Mouse (Mus musculus) hindbrain, embryonic 15.5 days (tissue): Measurements from ENCODE around the gene Ppm1l. TPM values are rescaled to one million over a fixed set of nuclear protein-coding genes. Genes with fewer than 3 reads are reported as not detected.
"Not testable (repeated sequence)": the region's sequence is repeated elsewhere in the genome, so short reads cannot be mapped to it uniquely, and the experiment has no call there.

Experiments used
- ATAC-seq: fragments of 200-750 bp; cut with Nextera tagmentation; 2 replicates; pipeline ENCODE4 v1.8.0; 2017; ENCODE audit warnings: low read depth, moderate number of reproducible peaks, moderate TSS enrichment; ENCODE audit not compliant: low FRiP score
- H3K27ac ChIP-seq: fragments of 300-500 bp; sonication (generic); replicated peaks from 2 replicates; pipeline ENCODE4 v1.5.1; 2015; ENCODE audit warnings: mild to moderate bottlenecking, inconsistent platforms
- H3K27me3 ChIP-seq: fragments of 300-500 bp; sonication (generic); 2 replicates; pipeline ENCODE4 v1.6.1; 2015; ENCODE audit warnings: control low read depth, inconsistent platforms
- H3K36me3 ChIP-seq: fragments of 300-500 bp; sonication (generic); 2 replicates; pipeline ENCODE4 v1.6.1; 2015; ENCODE audit warnings: control low read depth, inconsistent platforms
- H3K4me1 ChIP-seq: fragments of 300-500 bp; sonication (generic); replicated peaks from 2 replicates; pipeline ENCODE4 v1.6.1; 2015; ENCODE audit warnings: control low read depth, inconsistent platforms
- H3K4me2 ChIP-seq: fragments of 300-500 bp; sonication (generic); 2 replicates; pipeline ENCODE4 v1.6.1; 2015; ENCODE audit warnings: moderate library complexity, mild to moderate bottlenecking, inconsistent platforms
- H3K4me3 ChIP-seq: fragments of 300-500 bp; sonication (generic); 2 replicates; pipeline ENCODE4 v1.5.1; 2015; ENCODE audit warnings: mild to moderate bottlenecking, inconsistent platforms
- H3K9ac ChIP-seq: fragments of 300-500 bp; sonication (generic); 2 replicates; pipeline ENCODE4 v1.6.1; 2015; ENCODE audit warnings: inconsistent platforms
- H3K9me3 ChIP-seq: fragments of 300-500 bp; sonication (generic); 2 replicates; pipeline ENCODE4 v1.6.1; 2016; ENCODE audit warnings: control low read depth, inconsistent platforms
- WGBS: fragments of 180-500 bp; shearing (Covaris S2); methylation state at CpG from one replicate; pipeline ENCODE4 v1.1.7; 2015; 5-methylcytosine and 5-hydroxymethylcytosine counted together
- polyA plus RNA-seq: library from polyadenylated mRNA; unstranded; fragments of >200 nt; fragmentation: Nextera tagmentation; extraction: Ambion mirVana; gene quantifications from 2 replicates; pipeline ENCODE4 v1.2.1, GENCODE M21; 2015

Gene Ppm1l
- polyA plus RNA-seq, 1 experiment from 2014 or later = 22.5 TPM

GRCm38 (mm10) chr3:69391834-69392233 lies 75.2 kb downstream of the Ppm1l start:
- H3K9ac ChIP-seq, H3K4me1 ChIP-seq, H3K9me3 ChIP-seq, ATAC-seq, H3K27ac ChIP-seq, H3K27me3 ChIP-seq, H3K4me3 ChIP-seq, H3K36me3 ChIP-seq, H3K4me2 ChIP-seq: not testable (repeated sequence)
- 88% methylated on average over 10 of the region's 10 CpGs for WGBS

DNA sequence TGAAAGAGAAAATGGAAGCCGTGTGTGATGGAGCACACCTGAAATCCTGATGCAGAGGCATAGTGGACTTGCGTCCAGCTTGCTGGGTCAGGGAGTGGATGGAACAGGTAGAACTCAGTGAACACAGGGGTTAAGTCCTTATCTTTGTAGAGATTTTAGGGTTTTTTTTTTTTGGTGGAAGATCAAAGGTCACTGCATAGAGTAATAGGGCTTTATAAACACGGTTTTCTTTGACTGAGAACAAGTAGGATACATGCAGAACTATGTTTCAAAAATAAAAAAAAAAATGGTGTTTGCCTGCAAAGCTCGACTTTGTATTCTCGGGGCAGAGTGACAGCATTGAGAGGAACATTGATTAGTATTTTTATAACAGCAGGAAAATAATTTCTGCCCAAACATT lies 75.6 kb downstream of the Ppm1l start:
- no peak overlapping the region for H3K27ac ChIP-seq
- no peak overlapping the region for H3K9ac ChIP-seq
- no peaks in the 10 kb centered on the region for H3K9me3 ChIP-seq
- no peaks in the 10 kb centered on the region for H3K36me3 ChIP-seq
- no peak for ATAC-seq
- 0 out of 2 replicates have a peak, but pooled peaks cover 4% of the 10 kb centered on the region for H3K4me1 ChIP-seq
- no peaks in the 10 kb centered on the region for H3K27me3 ChIP-seq
- no peak overlapping the region for H3K4me3 ChIP-seq
- WGBS = 81% methylated on average over 5 of the region's 5 CpGs
- H3K4me2 ChIP-seq = no peak overlapping the region

DNA sequence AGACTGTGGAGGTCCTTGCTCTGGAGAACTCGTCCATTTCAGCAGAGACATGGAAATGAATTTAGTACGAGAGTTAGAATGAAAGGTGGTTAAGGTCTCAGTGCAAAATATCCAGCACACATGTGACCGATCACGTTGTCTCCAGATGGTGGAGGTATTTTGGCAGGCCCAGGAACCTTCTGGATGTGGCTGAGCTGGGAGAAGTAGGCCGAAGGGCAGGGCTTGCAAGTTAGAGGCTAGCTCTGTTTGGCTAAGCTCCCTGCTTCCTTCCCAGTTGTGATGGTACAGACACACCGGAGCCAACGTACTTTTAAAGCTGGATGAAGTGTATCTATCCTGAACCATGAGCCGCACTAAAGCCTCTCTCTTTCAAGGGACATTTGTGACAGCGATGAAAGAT lies 76.4 kb downstream of the Ppm1l start:
- no peaks in the 10 kb centered on the region for H3K36me3 ChIP-seq
- H3K9ac ChIP-seq = no peak overlapping the region
- 85% methylated on average over 9 of the region's 9 CpGs for WGBS
- H3K4me1 ChIP-seq = 0 out of 2 replicates have a peak, but pooled peaks cover 4% of the 10 kb centered on the region
- no peak overlapping the region for H3K27ac ChIP-seq
- H3K4me3 ChIP-seq = no peak overlapping the region
- H3K27me3 ChIP-seq = no peaks in the 10 kb centered on the region
- H3K9me3 ChIP-seq = no peaks in the 10 kb centered on the region
- ATAC-seq = no peak
- no peak overlapping the region for H3K4me2 ChIP-seq

GRCm38 (mm10) chr3:69393991-69394390 lies 77.3 kb downstream of the Ppm1l start:
- ATAC-seq = no peak
- WGBS = 71% methylated on average over 3 of the region's 3 CpGs
- H3K9ac ChIP-seq = no peak overlapping the region

DNA sequence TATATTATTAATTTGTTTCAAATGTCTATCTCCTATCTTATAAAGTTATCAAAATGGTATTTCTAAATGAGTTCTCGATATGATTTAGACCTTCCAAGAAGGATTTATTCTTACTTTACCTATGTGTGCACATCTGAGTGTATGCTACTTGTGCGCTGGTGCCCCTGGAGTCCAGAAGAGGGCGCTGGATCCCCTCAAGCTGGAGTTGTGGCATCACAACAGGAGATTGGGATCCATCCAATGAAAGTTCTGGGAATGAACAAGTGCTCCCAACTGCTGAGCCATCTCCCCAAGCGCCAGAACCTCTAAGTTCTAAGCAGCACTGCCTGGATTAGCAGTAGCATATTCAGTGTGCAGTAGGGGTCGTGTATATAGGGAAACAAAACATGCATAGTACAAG lies 78.4 kb downstream of the Ppm1l start:
- Histone ChIP-seq H3K9ac (no peak overlapping the region), H3K4me3 (no peak overlapping the region), H3K27me3 (no peaks in the 10 kb centered on the region), H3K36me3 (no peaks in the 10 kb centered on the region), H3K27ac (no peak overlapping the region), H3K4me1 (0 out of 2 replicates have a peak, but pooled peaks cover 4% of the 10 kb centered on the region), H3K9me3 (no peaks in the 10 kb centered on the region), H3K4me2 (no peak overlapping the region)
- 92% methylated on average over 5 of the region's 5 CpGs for WGBS
- ATAC-seq = no peak

More at GRCm38 (mm10) chr3:69393991-69394390, 77.3 kb downstream of the Ppm1l start:
- H3K36me3 ChIP-seq = no peaks in the 10 kb centered on the region
- H3K27ac ChIP-seq = no peak overlapping the region
- H3K4me2 ChIP-seq = no peak overlapping the region
- H3K27me3 ChIP-seq = no peaks in the 10 kb centered on the region
- 0 out of 2 replicates have a peak, but pooled peaks cover 4% of the 10 kb centered on the region for H3K4me1 ChIP-seq
- H3K9me3 ChIP-seq = no peaks in the 10 kb centered on the region
- no peak overlapping the region for H3K4me3 ChIP-seq

GRCm38 (mm10) chr3:69397733-69398132 lies 81.1 kb downstream of the Ppm1l start:
- no peak overlapping the region for H3K27ac ChIP-seq
- no peak for ATAC-seq
- no peaks in the 10 kb centered on the region for H3K36me3 ChIP-seq
- no peak overlapping the region for H3K4me2 ChIP-seq
- H3K4me1 ChIP-seq = 0 out of 2 replicates have a peak, but pooled peaks cover under 1% of the 10 kb centered on the region
- 75% methylated on average over 5 of the region's 5 CpGs for WGBS
- H3K9me3 ChIP-seq = no peaks in the 10 kb centered on the region
- H3K9ac ChIP-seq = no peak overlapping the region
- peaks cover 8% of the 10 kb centered on the region; the same call in 1 of the 2 replicates for H3K27me3 ChIP-seq
- no peak overlapping the region for H3K4me3 ChIP-seq

GRCm38 (mm10) chr3:69399336-69399735 lies 82.7 kb downstream of the Ppm1l start:
- no peak overlapping the region for H3K4me3 ChIP-seq
- 89% methylated on average over 6 of the region's 6 CpGs for WGBS
- no peak for ATAC-seq
- no peaks in the 10 kb centered on the region for H3K9me3 ChIP-seq
- no peak overlapping the region for H3K4me2 ChIP-seq
- no peak overlapping the region for H3K9ac ChIP-seq
- no peaks in the 10 kb centered on the region for H3K36me3 ChIP-seq
- no peaks in the 10 kb centered on the region for H3K4me1 ChIP-seq
- H3K27ac ChIP-seq = no peak overlapping the region
- H3K27me3 ChIP-seq = peaks cover 17% of the 10 kb centered on the region

GRCm38 (mm10) chr3:69403196-69403595 lies 86.5 kb downstream of the Ppm1l start:
- no peak overlapping the region for H3K27ac ChIP-seq
- ATAC-seq = no peak
- H3K4me3 ChIP-seq = no peak overlapping the region
- H3K36me3 ChIP-seq = no peaks in the 10 kb centered on the region
- no peaks in the 10 kb centered on the region for H3K9me3 ChIP-seq
- no peak overlapping the region for H3K9ac ChIP-seq
- 88% methylated on average over 5 of the region's 5 CpGs for WGBS
- H3K4me2 ChIP-seq = no peak overlapping the region
- no peaks in the 10 kb centered on the region for H3K4me1 ChIP-seq
- peaks cover 24% of the 10 kb centered on the region for H3K27me3 ChIP-seq

- Histone ChIP-seq H3K4me3 (no peak overlapping the region), H3K9ac (no peak overlapping the region), H3K36me3 (no peaks in the 10 kb centered on the region), H3K4me2 (no peak overlapping the region), H3K27ac (no peak overlapping the region), H3K4me1 (no peaks in the 10 kb centered on the region; the same call in 1 of the 2 replicates), H3K9me3 (no peaks in the 10 kb centered on the region), H3K27me3 (peaks cover 24% of the 10 kb centered on the region)
- ATAC-seq = peak; percentile 87
- 16% methylated on average over 5 of the region's 5 CpGs for WGBS
Observed at GRCm38 (mm10) chr3:69406210-69406895, 89.7 kb downstream of the Ppm1l start.

- no peaks in the 10 kb centered on the region for H3K36me3 ChIP-seq
- H3K27ac ChIP-seq = no peak overlapping the region
- H3K9me3 ChIP-seq = no peaks in the 10 kb centered on the region
- no peaks in the 10 kb centered on the region; the same call in 1 of the 2 replicates for H3K4me1 ChIP-seq
- no peak for ATAC-seq
- 89% methylated on average over 3 of the region's 3 CpGs for WGBS
- peaks cover 14% of the 10 kb centered on the region for H3K27me3 ChIP-seq
- H3K4me2 ChIP-seq = no peak overlapping the region
- no peak overlapping the region for H3K4me3 ChIP-seq
- H3K9ac ChIP-seq = no peak overlapping the region
Observed at GRCm38 (mm10) chr3:69408064-69408463, 91.4 kb downstream of the Ppm1l start.

DNA sequence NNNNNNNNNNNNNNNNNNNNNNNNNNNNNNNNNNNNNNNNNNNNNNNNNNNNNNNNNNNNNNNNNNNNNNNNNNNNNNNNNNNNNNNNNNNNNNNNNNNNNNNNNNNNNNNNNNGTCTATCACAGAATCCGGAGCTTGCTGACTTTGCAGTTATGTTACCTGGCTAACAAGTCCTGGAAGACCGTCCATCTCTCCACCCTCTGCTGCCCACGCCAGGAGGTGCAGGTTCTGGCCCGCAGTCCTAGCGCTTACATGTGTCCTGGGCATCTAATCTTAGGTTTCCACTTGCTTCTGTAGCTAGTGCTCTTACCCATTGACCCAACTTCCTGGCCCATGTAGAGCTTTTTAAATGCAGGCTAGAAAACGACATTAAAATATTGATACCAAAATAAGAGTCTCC lies 99.5 kb downstream of the Ppm1l start:
- Histone ChIP-seq H3K4me3 (no peak overlapping the region), H3K4me2 (no peak overlapping the region), H3K4me1 (no peaks in the 10 kb centered on the region), H3K27ac (no peak overlapping the region), H3K27me3 (no peaks in the 10 kb centered on the region), H3K9me3 (no peaks in the 10 kb centered on the region), H3K9ac (no peak overlapping the region), H3K36me3 (no peaks in the 10 kb centered on the region)
- ATAC-seq = no peak
- 86% methylated on average over 6 of the region's 6 CpGs for whole genome bisulfite sequencing

GRCm38 (mm10) chr3:69422741-69423140 lies 106.1 kb downstream of the Ppm1l start:
- no peak overlapping the region for H3K27ac ChIP-seq
- no peak for ATAC-seq
- no peak overlapping the region for H3K4me3 ChIP-seq
- WGBS = 62% methylated on average over 3 of the region's 3 CpGs
- H3K4me1 ChIP-seq = no peaks in the 10 kb centered on the region
- H3K9me3 ChIP-seq = no peaks in the 10 kb centered on the region
- H3K4me2 ChIP-seq = no peak overlapping the region
- no peaks in the 10 kb centered on the region for H3K27me3 ChIP-seq
- no peaks in the 10 kb centered on the region for H3K36me3 ChIP-seq
- H3K9ac ChIP-seq = no peak overlapping the region

GRCm38 (mm10) chr3:69423371-69423770 lies 106.7 kb downstream of the Ppm1l start:
- WGBS = 68% methylated on average over 4 of the region's 4 CpGs
- Histone ChIP-seq H3K4me3 (no peak overlapping the region), H3K27ac (no peak overlapping the region), H3K36me3 (no peaks in the 10 kb centered on the region), H3K9me3 (no peaks in the 10 kb centered on the region), H3K4me1 (no peaks in the 10 kb centered on the region), H3K27me3 (no peaks in the 10 kb centered on the region), H3K9ac (no peak overlapping the region), H3K4me2 (no peak overlapping the region)
- no peak for ATAC-seq
